Mouse (Mus musculus) mesoderm, embryonic 11.5 days (tissue): ENCODE measurements around the gene Spata3.
A peak's percentile ranks its signal among the peaks of the same experiment; 100 is the strongest.

Experiments
- DNase-seq: peaks from one replicate; pipeline ENCODE4 v3.0.0-alpha.2; 2012; ENCODE audit warnings: low read depth, low spot score

The Spata3 gene

GRCm38 (mm10) chr1:86032273-86032987, 15.8 kb downstream of the Spata3 start:
- DNase-seq, result peak; percentile 24

- DNase-seq, result no peak
Observed at GRCm38 (mm10) chr1:86038191-86038951, 21.8 kb downstream of the Spata3 start.

GRCm38 (mm10) chr1:86040131-86040530, 23.5 kb downstream of the Spata3 start:
- no peak for DNase-seq

GRCm38 (mm10) chr1:86040817-86041216, 24.2 kb downstream of the Spata3 start:
- DNase-seq, result no peak

GRCm38 (mm10) chr1:86045056-86045455, 28.4 kb downstream of the Spata3 start:
- no peak for DNase-seq

GRCm38 (mm10) chr1:86045848-86046805, 29.5 kb downstream of the Spata3 start, which contains the start of gene 2810459M11Rik:
TSS of gene 2810459M11Rik (plus strand) at chr1:86045863.
- peak; percentile 33 for DNase-seq

- peak; percentile 6 for DNase-seq
Observed at GRCm38 (mm10) chr1:86046833-86047563, 30.4 kb downstream of the Spata3 start.

GRCm38 (mm10) chr1:86048231-86048630, 31.6 kb downstream of the Spata3 start:
- no peak for DNase-seq

GRCm38 (mm10) chr1:86048744-86049143, 32.1 kb downstream of the Spata3 start:
- DNase-seq, result no peak

GRCm38 (mm10) chr1:86053198-86053921, 36.7 kb downstream of the Spata3 start:
- DNase-seq, result no peak

- DNase-seq, result no peak
Observed at GRCm38 (mm10) chr1:86054943-86055342, 38.3 kb downstream of the Spata3 start.

- no peak for DNase-seq
Observed at GRCm38 (mm10) chr1:86056284-86056683, 39.7 kb downstream of the Spata3 start.

GRCm38 (mm10) chr1:86058856-86059769, 42.5 kb downstream of the Spata3 start:
- peak; percentile 94 for DNase-seq

- DNase-seq, result no peak
Observed at GRCm38 (mm10) chr1:86062523-86062922, 45.9 kb downstream of the Spata3 start.

- peak; percentile 95 for DNase-seq
Observed at GRCm38 (mm10) chr1:86064271-86064991, 47.8 kb downstream of the Spata3 start, which contains the start of gene Psmd1. TSS of gene Psmd1 (plus strand) at chr1:86064387.

- no peak for DNase-seq
Observed at GRCm38 (mm10) chr1:86076565-86076964, 59.9 kb downstream of the Spata3 start.
